Mouse (Mus musculus): ENCODE data around the gene Gse1. TPM values are rescaled to one million over a fixed set of nuclear protein-coding genes. Genes with fewer than 3 reads are reported as not detected.
A peak's percentile ranks its signal among the peaks of the same experiment; 100 is the strongest.

The Gse1 gene
- total RNA-seq, 2 experiments from 2014 or later, result 27.2 to 42.9 TPM

- peak; percentile 45 for DNase-seq
Observed at GRCm38 (mm10) chr8:120517666-120518410, 289.6 kb downstream of the Gse1 start.

- DNase-seq, result peak; percentile 28
Observed at GRCm38 (mm10) chr8:120518736-120519534, 290.7 kb downstream of the Gse1 start.

GRCm38 (mm10) chr8:120520287-120520686 is 292.0 kb downstream of the Gse1 start:
- no peak for DNase-seq

GRCm38 (mm10) chr8:120520707-120521590 is 292.7 kb downstream of the Gse1 start:
- DNase-seq, result no peak

- no peak for DNase-seq
Observed at GRCm38 (mm10) chr8:120521591-120521965, 293.3 kb downstream of the Gse1 start.

- DNase-seq, result no peak
Observed at GRCm38 (mm10) chr8:120523641-120524040, 295.4 kb downstream of the Gse1 start.

GRCm38 (mm10) chr8:120525135-120525534 is 296.9 kb downstream of the Gse1 start:
- no peak for DNase-seq

- DNase-seq, result peak; percentile 52
Observed at GRCm38 (mm10) chr8:120525832-120526231, 297.6 kb downstream of the Gse1 start.

GRCm38 (mm10) chr8:120526577-120526976 is 298.3 kb downstream of the Gse1 start:
- no peak for DNase-seq

GRCm38 (mm10) chr8:120528332-120528731 is 300.1 kb downstream of the Gse1 start:
- DNase-seq, result no peak

- peak; percentile 66 for DNase-seq
Observed at GRCm38 (mm10) chr8:120529226-120529625, 301.0 kb downstream of the Gse1 start.

- no peak for DNase-seq
Observed at GRCm38 (mm10) chr8:120530954-120531656, 302.8 kb downstream of the Gse1 start.

GRCm38 (mm10) chr8:120531775-120532516 is 303.7 kb downstream of the Gse1 start:
- no peak for DNase-seq

GRCm38 (mm10) chr8:120532517-120533215 is 304.4 kb downstream of the Gse1 start:
- DNase-seq, result no peak

GRCm38 (mm10) chr8:120533380-120533779 is 305.1 kb downstream of the Gse1 start:
- DNase-seq, result no peak

- DNase-seq, result no peak
Observed at GRCm38 (mm10) chr8:120534080-120534479, 305.8 kb downstream of the Gse1 start.

GRCm38 (mm10) chr8:120534504-120535368 is 306.5 kb downstream of the Gse1 start:
- DNase-seq, result peak; percentile 90

GRCm38 (mm10) chr8:120535452-120536305 is 307.4 kb downstream of the Gse1 start:
- peak; percentile 77 for DNase-seq

Measured in adrenal gland, postnatal 10 days (tissue).